Mouse (Mus musculus): Measurements from ENCODE around the gene Rbpj. TPM values are rescaled to one million over a fixed set of nuclear protein-coding genes. Genes with fewer than 3 reads are reported as not detected.

Rbpj gene
- polyA plus RNA-seq, 1 experiment from 2014 or later: 14.2 TPM

DNA sequence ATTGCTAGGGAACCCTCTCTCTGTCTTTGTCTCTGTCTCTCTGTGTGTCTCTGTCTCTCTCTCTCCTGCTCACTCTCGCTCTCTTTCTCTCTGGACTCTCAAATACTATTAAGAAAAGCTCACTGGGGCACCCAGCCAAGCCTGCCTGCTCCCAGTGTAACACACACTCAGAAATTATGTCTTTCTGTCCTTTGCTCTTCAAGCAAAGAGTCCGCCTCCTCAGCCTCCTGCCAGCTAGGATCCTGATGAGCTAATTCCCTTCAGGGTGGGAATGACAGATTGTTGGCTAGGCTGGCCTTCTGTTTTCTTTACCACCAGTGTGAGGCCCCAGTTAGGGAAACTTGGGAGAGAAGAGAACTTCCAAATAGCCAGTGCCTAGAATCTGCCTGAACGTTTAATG lies 57.1 kb downstream of the Rbpj start:
- Histone ChIP-seq H3K4me2 (replicated peaks; ENCODE audit: low read depth) (no peak overlapping the region), H3K4me3 (ENCODE audit: low read depth, low read length) (no peak overlapping the region), H3K27ac (ENCODE audit: low read depth, low read length) (no peak overlapping the region), H3K4me1 (replicated peaks; ENCODE audit: control insufficient read depth, insufficient read depth, low read length) (no peaks in the 10 kb centered on the region), H3K9ac (ENCODE audit: low read depth, low read length) (no peak overlapping the region), H3K36me3 (ENCODE audit: control insufficient read depth, insufficient read depth) (no peaks in the 10 kb centered on the region), H3K27me3 (replicated peaks; ENCODE audit: control insufficient read depth, insufficient read depth, low read length) (no peaks in the 10 kb centered on the region), H3K9me3 (ENCODE audit: control insufficient read depth) (no peaks in the 10 kb centered on the region)
- WGBS: 35% methylated on average over 3 of the region's 3 CpGs
- no peak for TF ChIP-seq CTCF (IDR thresholded peaks at IDR 0.05; ENCODE audit: low read depth)
- ATAC-seq: no peak

DNA sequence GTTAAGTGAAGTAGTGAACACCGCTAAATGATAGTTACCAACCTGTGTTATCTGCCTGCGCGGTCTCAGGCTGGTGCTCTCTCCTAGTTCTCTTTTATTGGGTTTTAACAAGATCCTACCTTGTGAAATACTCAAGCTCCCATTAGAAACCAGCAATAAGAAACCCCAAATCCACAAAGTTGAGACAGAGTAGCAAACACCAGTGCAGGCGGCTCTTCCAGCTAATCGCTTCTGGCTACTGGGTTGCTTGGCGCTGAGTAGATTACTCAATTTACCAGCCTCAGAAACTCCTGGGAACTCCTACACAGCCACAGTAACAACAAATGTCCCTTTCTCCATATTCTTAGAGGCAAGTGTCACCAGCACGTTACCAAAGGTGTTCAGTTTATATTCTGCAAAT lies 58.2 kb downstream of the Rbpj start:
- no peaks in the 10 kb centered on the region for H3K27me3 ChIP-seq (replicated peaks; ENCODE audit: control insufficient read depth, insufficient read depth, low read length)
- TF ChIP-seq CTCF (IDR thresholded peaks at IDR 0.05; ENCODE audit: low read depth): no peak
- no peak overlapping the region for H3K4me3 ChIP-seq (ENCODE audit: low read depth, low read length)
- H3K9ac ChIP-seq (ENCODE audit: low read depth, low read length): no peak overlapping the region
- H3K27ac ChIP-seq (ENCODE audit: low read depth, low read length): no peak overlapping the region
- no peak overlapping the region for H3K4me2 ChIP-seq (replicated peaks; ENCODE audit: low read depth)
- H3K36me3 ChIP-seq (ENCODE audit: control insufficient read depth, insufficient read depth): no peaks in the 10 kb centered on the region
- no peaks in the 10 kb centered on the region for H3K4me1 ChIP-seq (replicated peaks; ENCODE audit: control insufficient read depth, insufficient read depth, low read length)
- ATAC-seq: no peak
- WGBS: 96% methylated on average over 7 of the region's 7 CpGs
- no peaks in the 10 kb centered on the region for H3K9me3 ChIP-seq (ENCODE audit: control insufficient read depth)

DNA sequence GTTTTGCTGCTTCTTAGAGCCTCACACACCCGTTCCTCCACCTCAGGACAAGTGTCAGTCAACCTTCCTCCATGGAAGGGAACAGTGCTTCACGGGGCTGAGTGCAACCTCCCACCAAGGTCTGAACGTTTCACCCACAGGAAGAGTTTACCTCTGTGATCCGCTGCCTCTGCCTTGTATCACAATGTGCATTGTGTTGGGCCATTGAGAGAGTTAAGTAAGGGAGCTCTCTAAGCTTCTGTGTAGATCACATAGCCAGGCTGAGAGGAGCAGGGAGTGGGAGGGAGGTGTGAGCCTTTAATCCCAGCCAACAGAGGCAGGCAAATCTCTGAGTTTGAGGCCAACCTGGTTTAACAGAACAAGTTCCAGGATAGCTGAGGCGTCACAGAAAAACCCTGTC lies 58.9 kb downstream of the Rbpj start:
- H3K36me3 ChIP-seq (ENCODE audit: control insufficient read depth, insufficient read depth): no peaks in the 10 kb centered on the region
- no peak overlapping the region for H3K9ac ChIP-seq (ENCODE audit: low read depth, low read length)
- ATAC-seq: no peak
- H3K27ac ChIP-seq (ENCODE audit: low read depth, low read length): no peak overlapping the region
- no peak overlapping the region for H3K4me3 ChIP-seq (ENCODE audit: low read depth, low read length)
- no peaks in the 10 kb centered on the region for H3K27me3 ChIP-seq (replicated peaks; ENCODE audit: control insufficient read depth, insufficient read depth, low read length)
- no peaks in the 10 kb centered on the region for H3K4me1 ChIP-seq (replicated peaks; ENCODE audit: control insufficient read depth, insufficient read depth, low read length)
- H3K9me3 ChIP-seq (ENCODE audit: control insufficient read depth): no peaks in the 10 kb centered on the region
- 80% methylated on average over 5 of the region's 5 CpGs for WGBS
- H3K4me2 ChIP-seq (replicated peaks; ENCODE audit: low read depth): no peak overlapping the region
- no peak for TF ChIP-seq CTCF (IDR thresholded peaks at IDR 0.05; ENCODE audit: low read depth)

DNA sequence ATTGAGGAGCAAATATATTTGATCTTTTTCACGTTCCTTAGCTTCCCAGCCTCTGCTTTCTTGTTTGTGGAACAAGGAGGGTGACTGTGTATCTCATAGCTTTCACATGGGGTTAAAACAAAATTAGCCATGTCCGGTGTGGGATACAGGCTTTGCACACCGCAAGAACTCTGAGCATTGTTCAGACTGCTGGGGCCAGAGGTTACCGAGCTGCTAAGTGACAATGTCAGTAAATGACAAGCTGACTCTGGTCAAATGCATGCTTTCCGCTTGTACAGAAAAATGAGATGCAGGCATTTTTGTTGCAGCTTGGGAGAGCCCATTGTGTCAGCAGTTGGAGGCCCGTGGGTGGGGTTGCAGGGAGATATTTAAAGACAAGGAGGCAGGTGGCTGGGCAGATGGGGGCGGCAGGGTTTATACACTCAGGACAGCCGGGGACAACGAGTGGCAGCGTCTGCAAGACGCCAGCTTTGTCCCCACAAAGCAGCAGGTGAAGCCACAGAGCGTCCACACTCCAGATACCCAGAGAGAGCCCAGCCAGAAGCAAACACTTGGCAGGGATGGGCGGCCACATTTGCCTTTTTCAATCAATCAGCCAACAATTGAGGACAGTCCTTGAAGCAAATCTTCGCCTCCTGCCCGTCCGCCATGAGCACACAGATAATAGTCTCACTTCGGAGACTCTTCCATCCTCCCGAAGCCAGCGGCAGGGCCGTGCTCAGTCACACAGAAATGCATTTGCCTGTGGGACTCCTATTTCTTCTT lies 59.5 kb downstream of the Rbpj start:
- no peaks in the 10 kb centered on the region for H3K27me3 ChIP-seq (replicated peaks; ENCODE audit: control insufficient read depth, insufficient read depth, low read length)
- WGBS: 71% methylated on average over 20 of the region's 20 CpGs
- no peak overlapping the region for H3K9ac ChIP-seq (ENCODE audit: low read depth, low read length)
- no peak overlapping the region for H3K4me2 ChIP-seq (replicated peaks; ENCODE audit: low read depth)
- no peaks in the 10 kb centered on the region for H3K9me3 ChIP-seq (ENCODE audit: control insufficient read depth)
- no peak for ATAC-seq
- no peak for TF ChIP-seq CTCF (IDR thresholded peaks at IDR 0.05; ENCODE audit: low read depth)
- H3K4me1 ChIP-seq (replicated peaks; ENCODE audit: control insufficient read depth, insufficient read depth, low read length): no peaks in the 10 kb centered on the region
- no peak overlapping the region for H3K4me3 ChIP-seq (ENCODE audit: low read depth, low read length)
- H3K27ac ChIP-seq (ENCODE audit: low read depth, low read length): no peak overlapping the region
- H3K36me3 ChIP-seq (ENCODE audit: control insufficient read depth, insufficient read depth): no peaks in the 10 kb centered on the region

DNA sequence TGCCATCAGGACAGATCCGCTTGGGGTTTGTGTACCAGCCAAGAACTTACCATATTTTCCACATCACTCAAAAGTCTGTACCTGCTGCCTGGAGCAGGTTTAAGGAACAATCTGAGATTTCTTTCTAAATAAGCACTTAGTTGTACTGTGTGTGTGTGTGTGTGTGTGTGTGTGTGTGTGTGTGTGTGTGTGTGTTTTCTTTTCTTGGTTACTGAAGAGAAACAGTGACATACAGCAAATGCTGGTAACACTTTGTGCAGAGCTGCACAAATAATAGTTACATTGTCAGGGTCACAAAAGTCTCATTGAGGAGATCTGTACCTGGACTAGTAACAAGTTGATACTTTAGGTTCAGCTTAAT lies 60.1 kb downstream of the Rbpj start:
- Histone ChIP-seq H3K9ac (ENCODE audit: low read depth, low read length) (no peak overlapping the region), H3K4me2 (replicated peaks; ENCODE audit: low read depth) (no peak overlapping the region), H3K36me3 (ENCODE audit: control insufficient read depth, insufficient read depth) (no peaks in the 10 kb centered on the region), H3K4me1 (replicated peaks; ENCODE audit: control insufficient read depth, insufficient read depth, low read length) (no peaks in the 10 kb centered on the region), H3K27ac (ENCODE audit: low read depth, low read length) (no peak overlapping the region), H3K27me3 (replicated peaks; ENCODE audit: control insufficient read depth, insufficient read depth, low read length) (no peaks in the 10 kb centered on the region), H3K9me3 (ENCODE audit: control insufficient read depth) (no peaks in the 10 kb centered on the region), H3K4me3 (ENCODE audit: low read depth, low read length) (no peak overlapping the region)
- WGBS: 79% methylated on average over 1 of the region's 1 CpGs
- TF ChIP-seq CTCF (IDR thresholded peaks at IDR 0.05; ENCODE audit: low read depth): no peak
- no peak for ATAC-seq

DNA sequence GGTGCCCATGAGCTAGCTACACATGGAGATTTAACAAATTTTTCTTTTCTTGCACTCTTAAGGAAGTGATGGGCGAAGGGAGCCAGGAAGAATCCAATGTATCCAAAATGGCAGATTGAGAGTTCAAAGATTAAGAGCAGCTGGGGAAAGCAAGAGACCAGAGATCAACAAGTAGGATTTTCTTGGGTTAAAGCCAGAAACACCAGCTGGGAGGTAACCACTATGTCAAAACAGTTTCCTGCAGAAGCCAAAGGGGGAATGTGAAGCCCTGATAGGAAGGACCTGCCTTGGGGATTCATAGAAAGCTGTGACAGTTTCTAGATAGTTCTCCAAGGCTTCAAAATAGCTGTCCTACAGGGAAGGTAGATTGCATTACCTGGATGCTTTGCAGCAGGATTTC lies 63.9 kb downstream of the Rbpj start:
- Histone ChIP-seq H3K4me2 (replicated peaks; ENCODE audit: low read depth) (no peak overlapping the region), H3K27ac (ENCODE audit: low read depth, low read length) (no peak overlapping the region), H3K36me3 (ENCODE audit: control insufficient read depth, insufficient read depth) (no peaks in the 10 kb centered on the region), H3K27me3 (replicated peaks; ENCODE audit: control insufficient read depth, insufficient read depth, low read length) (no peaks in the 10 kb centered on the region), H3K9ac (ENCODE audit: low read depth, low read length) (no peak overlapping the region), H3K4me3 (ENCODE audit: low read depth, low read length) (no peak overlapping the region), H3K9me3 (ENCODE audit: control insufficient read depth) (no peaks in the 10 kb centered on the region), H3K4me1 (replicated peaks; ENCODE audit: control insufficient read depth, insufficient read depth, low read length) (no peaks in the 10 kb centered on the region)
- ATAC-seq: no peak
- no peak for TF ChIP-seq CTCF (IDR thresholded peaks at IDR 0.05; ENCODE audit: low read depth)
- WGBS: 81% methylated on average over 1 of the region's 1 CpGs

DNA sequence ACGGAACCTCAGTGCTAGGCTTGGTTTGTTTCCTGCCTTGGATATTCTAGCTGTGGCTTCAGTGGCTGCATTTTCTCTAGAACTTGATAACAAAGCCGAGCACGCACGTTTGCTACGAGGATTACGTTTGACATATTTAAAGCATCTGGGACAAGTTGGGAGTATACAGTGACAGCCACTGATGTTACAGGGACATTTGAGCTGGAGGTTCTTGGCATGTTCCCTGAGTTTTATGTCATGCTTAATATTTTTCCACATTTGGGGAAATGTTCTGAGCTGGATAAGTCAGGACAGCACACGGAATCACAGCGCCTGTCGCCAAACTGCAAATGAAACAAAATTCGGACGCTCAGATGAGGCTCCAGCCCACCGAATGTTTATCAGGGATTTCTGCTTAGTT lies 69.1 kb downstream of the Rbpj start:
- no peak for TF ChIP-seq CTCF (IDR thresholded peaks at IDR 0.05; ENCODE audit: low read depth)
- Histone ChIP-seq H3K9ac (ENCODE audit: low read depth, low read length) (no peak overlapping the region), H3K9me3 (ENCODE audit: control insufficient read depth) (no peaks in the 10 kb centered on the region), H3K4me3 (ENCODE audit: low read depth, low read length) (no peak overlapping the region), H3K4me1 (replicated peaks; ENCODE audit: control insufficient read depth, insufficient read depth, low read length) (no peaks in the 10 kb centered on the region), H3K36me3 (ENCODE audit: control insufficient read depth, insufficient read depth) (no peaks in the 10 kb centered on the region), H3K27me3 (replicated peaks; ENCODE audit: control insufficient read depth, insufficient read depth, low read length) (no peaks in the 10 kb centered on the region), H3K27ac (ENCODE audit: low read depth, low read length) (no peak overlapping the region), H3K4me2 (replicated peaks; ENCODE audit: low read depth) (no peak overlapping the region)
- WGBS: 72% methylated on average over 12 of the region's 12 CpGs
- no peak for ATAC-seq

All from intestine, postnatal 0 days (tissue).